Mouse (Mus musculus): ENCODE results near the gene Daglb.

GRCm38 (mm10) chr5:143530715-143531114, 66.3 kb downstream of the Daglb start:
- no peak for TF ChIP-seq CTCF (IDR thresholded peaks at IDR 0.05; ENCODE audit: low read depth)
- no peak for TF ChIP-seq EP300 (optimal IDR thresholded peaks at IDR 0.05)

All from stomach, postnatal 0 days (tissue).